Mouse (Mus musculus): ENCODE data around the gene Fcna. TPM values are rescaled to one million over a fixed set of nuclear protein-coding genes. Genes with fewer than 3 reads are reported as not detected.

Gene Fcna
- polyA plus RNA-seq, 1 experiment from 2014 or later, result 0.69 TPM

- Histone ChIP-seq H3K36me3 (peaks cover 57% of the 10 kb centered on the region), H3K27me3 (peaks cover 29% of the 10 kb centered on the region), H3K4me2 (replicated peaks) (no peak overlapping the region), H3K9me3 (no peaks in the 10 kb centered on the region), H3K4me1 (peaks cover 29% of the 10 kb centered on the region; the same call in 1 of the 2 replicates), H3K27ac (no peak overlapping the region), H3K4me3 (no peak overlapping the region), H3K9ac (no peak overlapping the region)
- no peak for ATAC-seq (ENCODE audit: insufficient number of reproducible peaks, insufficient read depth, low FRiP score, low TSS enrichment)
- 69% methylated on average over 4 of the region's 4 CpGs for WGBS
Observed at GRCm38 (mm10) chr2:25583571-25583970, 44.3 kb downstream of the Fcna start.

GRCm38 (mm10) chr2:25583120-25583481, 44.7 kb downstream of the Fcna start:
- Histone ChIP-seq H3K4me3 (no peak overlapping the region), H3K27ac (no peak overlapping the region), H3K4me2 (replicated peaks) (no peak overlapping the region), H3K27me3 (peaks cover 33% of the 10 kb centered on the region), H3K4me1 (peaks cover 31% of the 10 kb centered on the region), H3K9ac (no peak overlapping the region), H3K9me3 (no peaks in the 10 kb centered on the region), H3K36me3 (peaks cover 52% of the 10 kb centered on the region)
- ATAC-seq (ENCODE audit: insufficient number of reproducible peaks, insufficient read depth, low FRiP score, low TSS enrichment), result no peak
- 81% methylated on average over 6 of the region's 6 CpGs for WGBS

- ATAC-seq (ENCODE audit: insufficient number of reproducible peaks, insufficient read depth, low FRiP score, low TSS enrichment), result 0 out of 2 replicates have a peak, but pooled peaks have one; percentile 16
- Histone ChIP-seq H3K9me3 (no peaks in the 10 kb centered on the region), H3K9ac (no peak overlapping the region), H3K4me3 (no peak overlapping the region), H3K4me1 (peaks cover 36% of the 10 kb centered on the region), H3K27me3 (peaks cover 39% of the 10 kb centered on the region), H3K36me3 (peaks cover 48% of the 10 kb centered on the region), H3K4me2 (replicated peaks) (no peak overlapping the region), H3K27ac (no peak overlapping the region)
- 59% methylated on average over 12 of the region's 12 CpGs for WGBS
Observed at GRCm38 (mm10) chr2:25582466-25583119, 45.2 kb downstream of the Fcna start.

GRCm38 (mm10) chr2:25581901-25582301, 45.9 kb downstream of the Fcna start:
- Histone ChIP-seq H3K4me3 (0 out of 2 replicates have a peak overlapping the region, but pooled peaks have one; percentile 35), H3K4me1 (peaks cover 41% of the 10 kb centered on the region)

GRCm38 (mm10) chr2:25581294-25581864, 46.5 kb downstream of the Fcna start, which contains the start of gene Ajm1:
Ajm1 (minus strand) TSS chr2:25581757.
- H3K4me2 ChIP-seq (replicated peaks), result peak within 1 kb of the TSS; percentile 61
- 6% methylated on average over 19 of the region's 19 CpGs for WGBS
- H3K36me3 ChIP-seq, result peaks cover 36% of the 10 kb centered on the region
- H3K27ac ChIP-seq, result no peak within 1 kb of the TSS
- no peaks in the 10 kb centered on the region for H3K9me3 ChIP-seq
- peaks cover 41% of the 10 kb centered on the region for H3K4me1 ChIP-seq
- H3K27me3 ChIP-seq, result peaks cover 51% of the 10 kb centered on the region
- ATAC-seq (ENCODE audit: insufficient number of reproducible peaks, insufficient read depth, low FRiP score, low TSS enrichment), result peak; percentile 70
- H3K9ac ChIP-seq, result no peak within 1 kb of the TSS
- peak within 1 kb of the TSS; percentile 35 for H3K4me3 ChIP-seq

More at GRCm38 (mm10) chr2:25581901-25582301, 45.9 kb downstream of the Fcna start:
- no peaks in the 10 kb centered on the region for H3K9me3 ChIP-seq
- H3K9ac ChIP-seq, result no peak overlapping the region
- peaks cover 41% of the 10 kb centered on the region for H3K36me3 ChIP-seq
- H3K4me2 ChIP-seq (replicated peaks), result no peak overlapping the region
- peaks cover 45% of the 10 kb centered on the region for H3K27me3 ChIP-seq
- no peak overlapping the region for H3K27ac ChIP-seq
- ATAC-seq (ENCODE audit: insufficient number of reproducible peaks, insufficient read depth, low FRiP score, low TSS enrichment), result no peak
- 33% methylated on average over 6 of the region's 6 CpGs for WGBS

GRCm38 (mm10) chr2:25580621-25581101, 47.2 kb downstream of the Fcna start:
- H3K4me1 ChIP-seq, result peaks cover 47% of the 10 kb centered on the region

GRCm38 (mm10) chr2:25579737-25580460, 47.9 kb downstream of the Fcna start:
- H3K27me3 ChIP-seq, result peaks cover 58% of the 10 kb centered on the region
- 5% methylated on average over 27 of the region's 27 CpGs for WGBS
- no peak overlapping the region for H3K27ac ChIP-seq
- peaks cover 22% of the 10 kb centered on the region for H3K36me3 ChIP-seq
- H3K4me3 ChIP-seq, result peak overlapping the region; percentile 25; the same call in 1 of the 2 replicates
- no peaks in the 10 kb centered on the region for H3K9me3 ChIP-seq
- H3K4me1 ChIP-seq, result peaks cover 51% of the 10 kb centered on the region
- no peak for ATAC-seq (ENCODE audit: insufficient number of reproducible peaks, insufficient read depth, low FRiP score, low TSS enrichment)
- no peak overlapping the region for H3K9ac ChIP-seq
- H3K4me2 ChIP-seq (replicated peaks), result peak overlapping the region; percentile 40

More at GRCm38 (mm10) chr2:25580621-25581101, 47.2 kb downstream of the Fcna start:
- Histone ChIP-seq H3K27ac (no peak overlapping the region), H3K36me3 (peaks cover 30% of the 10 kb centered on the region), H3K4me2 (replicated peaks) (peak overlapping the region; percentile 61; the same call in 1 of the 2 replicates), H3K4me3 (no peak overlapping the region; the same call in 1 of the 2 replicates), H3K9me3 (no peaks in the 10 kb centered on the region), H3K9ac (no peak overlapping the region), H3K27me3 (peaks cover 58% of the 10 kb centered on the region)
- 48% methylated on average over 6 of the region's 6 CpGs for WGBS
- no peak for ATAC-seq (ENCODE audit: insufficient number of reproducible peaks, insufficient read depth, low FRiP score, low TSS enrichment)

- Histone ChIP-seq H3K4me1 (peaks cover 52% of the 10 kb centered on the region), H3K9me3 (no peaks in the 10 kb centered on the region), H3K27ac (no peak overlapping the region), H3K36me3 (peaks cover 14% of the 10 kb centered on the region), H3K9ac (no peak overlapping the region), H3K27me3 (peaks cover 58% of the 10 kb centered on the region), H3K4me2 (replicated peaks) (peak overlapping the region; percentile 40), H3K4me3 (peak overlapping the region; percentile 25; the same call in 1 of the 2 replicates)
- ATAC-seq (ENCODE audit: insufficient number of reproducible peaks, insufficient read depth, low FRiP score, low TSS enrichment), result no peak
- 6% methylated on average over 77 of the region's 77 CpGs for WGBS
Observed at GRCm38 (mm10) chr2:25578796-25579736, 48.8 kb downstream of the Fcna start.

- H3K9me3 ChIP-seq, result no peaks in the 10 kb centered on the region
- H3K4me2 ChIP-seq (replicated peaks), result peak overlapping the region; percentile 45
- no peak overlapping the region for H3K27ac ChIP-seq
- WGBS, result 4% methylated on average over 75 of the region's 75 CpGs
- H3K9ac ChIP-seq, result peak overlapping the region; percentile 38
- peaks cover 6% of the 10 kb centered on the region for H3K36me3 ChIP-seq
- H3K27me3 ChIP-seq, result peaks cover 58% of the 10 kb centered on the region
- H3K4me3 ChIP-seq, result peak overlapping the region; percentile 25
- no peak for ATAC-seq (ENCODE audit: insufficient number of reproducible peaks, insufficient read depth, low FRiP score, low TSS enrichment)
- peaks cover 61% of the 10 kb centered on the region for H3K4me1 ChIP-seq
Observed at GRCm38 (mm10) chr2:25577951-25578795, 49.7 kb downstream of the Fcna start.

All from embryonic facial prominence, embryonic 12.5 days (tissue).